Mouse (Mus musculus): ENCODE measurements around the gene Spns2.
"Not testable (repeated sequence)": the region's sequence is repeated elsewhere in the genome, so short reads cannot be mapped to it uniquely, and the experiment has no call there.

Spns2 gene

DNA sequence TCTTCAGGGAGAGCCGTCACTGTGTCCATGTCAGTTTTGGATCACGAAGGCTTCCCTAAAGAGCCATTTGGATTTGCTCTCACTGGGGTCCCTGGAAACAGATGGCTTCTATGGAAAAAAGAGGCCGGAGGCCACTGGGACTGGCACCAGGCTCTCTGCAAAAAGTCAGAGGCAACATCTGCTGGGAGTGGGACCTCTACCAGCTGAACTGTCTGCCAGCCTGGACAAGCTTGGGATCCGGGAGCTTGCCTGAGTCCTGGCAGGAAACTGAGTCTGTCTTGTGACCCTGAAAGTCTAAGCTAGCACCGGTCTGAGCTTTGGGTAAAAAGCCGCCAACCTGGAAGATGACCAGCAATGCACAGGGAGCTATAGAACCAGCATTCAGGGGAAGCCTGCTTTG is 18.3 kb downstream of the Spns2 start:
- DNase-seq (ENCODE audit: low spot score), result no peak

DNA sequence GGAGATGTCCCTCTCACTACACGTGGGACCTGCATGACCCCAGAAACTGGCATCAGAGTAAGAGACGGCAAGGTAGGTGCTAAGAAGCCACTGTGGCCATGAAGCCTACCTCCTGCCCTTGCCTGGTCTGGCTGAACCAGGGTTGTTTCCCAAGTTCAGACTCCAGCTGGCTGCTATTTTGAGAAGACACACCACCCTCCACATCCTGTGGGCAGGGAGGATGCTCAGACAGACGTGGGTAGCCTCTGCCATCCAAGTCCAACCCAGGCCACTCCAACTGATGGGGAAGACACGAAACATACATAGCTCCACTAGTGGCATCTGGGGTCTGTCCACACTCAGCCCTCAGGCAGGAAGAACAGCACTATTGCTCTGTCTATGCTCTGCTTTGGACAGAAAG is 19.7 kb downstream of the Spns2 start:
- no peak for DNase-seq (ENCODE audit: low spot score)

DNA sequence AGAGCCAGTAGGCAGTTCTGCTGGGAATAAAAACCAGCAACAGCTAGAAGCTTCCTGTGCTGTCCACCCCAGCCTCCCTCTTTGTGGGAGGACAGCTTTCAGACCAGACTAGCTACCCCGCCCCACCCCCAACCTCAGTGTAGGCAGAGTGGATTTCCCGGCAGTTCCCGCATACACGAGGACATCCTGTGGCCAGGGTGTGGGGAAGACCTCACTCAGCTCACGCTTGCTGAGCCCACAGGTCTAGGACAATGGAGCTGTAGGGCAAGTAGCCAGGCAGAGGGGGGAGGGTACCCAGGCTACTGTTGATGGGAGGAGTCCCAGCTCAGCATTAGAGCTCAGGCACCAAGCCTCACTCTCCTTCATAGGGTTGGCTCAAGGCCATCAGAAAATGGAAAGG is 20.5 kb downstream of the Spns2 start:
- DNase-seq (ENCODE audit: low spot score), result no peak

DNA sequence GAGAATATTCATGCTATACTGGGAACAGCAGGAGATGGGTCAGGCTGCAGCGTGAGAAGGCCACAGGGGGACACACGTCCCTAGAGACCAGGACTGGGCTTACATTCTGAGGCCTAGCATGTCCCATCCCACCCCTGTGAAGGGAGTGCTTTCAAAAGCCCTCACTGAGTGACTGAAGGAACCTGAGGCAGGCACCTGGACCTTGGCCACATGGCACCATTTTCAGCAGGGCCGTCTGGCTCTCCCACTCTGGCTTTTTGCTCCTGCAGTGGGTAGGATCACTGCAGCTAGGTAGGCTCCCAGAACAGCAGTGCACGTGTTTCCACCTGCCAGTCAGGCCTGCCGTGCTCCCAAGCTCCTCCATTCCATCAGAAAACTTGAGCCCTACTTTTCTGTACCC is 21.2 kb downstream of the Spns2 start:
- no peak for DNase-seq (ENCODE audit: low spot score)

- no peak for DNase-seq (ENCODE audit: low spot score)
These were observed 22.8 kb downstream of the Spns2 start for GRCm38 (mm10) chr11:72466694-72467507.

DNA sequence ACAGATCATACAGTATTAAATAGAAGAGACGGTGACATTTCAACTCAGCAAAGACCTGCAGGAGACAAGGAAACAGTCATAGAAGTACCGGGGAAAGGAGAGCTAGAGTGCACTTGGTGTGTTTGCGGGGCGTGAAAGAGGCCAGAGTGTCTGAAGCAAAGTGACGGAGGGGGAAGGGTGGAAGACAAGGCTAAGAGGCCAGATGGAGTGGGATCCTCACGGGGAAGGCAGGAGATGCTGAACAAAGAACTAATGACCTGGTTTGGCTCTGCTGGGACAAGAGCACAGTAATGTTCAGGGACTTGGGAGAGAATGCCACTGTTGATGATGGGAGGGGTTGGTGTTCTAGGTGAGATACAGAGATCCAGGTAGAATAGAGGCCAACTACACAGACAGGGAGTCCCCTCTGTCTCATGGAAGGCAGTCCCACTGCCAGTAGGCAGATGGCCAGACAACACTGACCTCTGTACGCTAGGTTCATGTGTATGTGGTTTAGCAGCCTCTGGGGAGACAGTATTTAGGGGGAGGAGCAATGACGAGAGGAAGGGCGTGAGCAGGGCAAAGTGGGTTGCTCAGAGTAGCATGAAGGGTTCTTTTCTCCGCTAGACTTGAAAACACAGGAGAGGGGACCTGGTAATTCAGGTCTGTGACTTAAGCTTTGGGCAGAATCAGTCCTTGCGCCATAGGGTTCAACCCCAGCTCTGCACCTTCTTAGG is 23.6 kb downstream of the Spns2 start:
- DNase-seq (ENCODE audit: low spot score), result no peak

DNA sequence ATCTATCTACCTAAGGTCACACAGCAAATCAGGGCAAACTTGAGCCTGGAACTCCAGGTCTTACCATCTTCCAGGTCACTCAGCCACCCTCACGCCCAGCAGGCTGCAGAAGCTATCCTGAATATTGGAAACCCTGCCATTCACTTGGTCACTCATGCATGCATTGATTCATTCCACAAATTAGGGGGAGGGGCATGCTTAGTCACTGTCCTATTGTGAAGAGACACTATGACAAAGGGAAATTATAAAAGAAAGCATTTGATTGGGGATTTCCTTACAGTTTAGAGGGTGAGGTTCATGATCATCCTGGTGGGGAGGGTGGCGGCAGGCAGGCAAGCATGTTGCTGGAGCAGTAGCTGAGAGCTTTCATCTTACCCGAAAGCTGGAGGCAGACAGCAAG is 24.9 kb downstream of the Spns2 start:
- no peak for DNase-seq (ENCODE audit: low spot score)

GRCm38 (mm10) chr11:72461500-72461981 is 28.2 kb downstream of the Spns2 start:
- no peak for DNase-seq (ENCODE audit: low spot score)

GRCm38 (mm10) chr11:72458502-72458901 is 31.2 kb downstream of the Spns2 start:
- DNase-seq (ENCODE audit: low spot score), result no peak

DNA sequence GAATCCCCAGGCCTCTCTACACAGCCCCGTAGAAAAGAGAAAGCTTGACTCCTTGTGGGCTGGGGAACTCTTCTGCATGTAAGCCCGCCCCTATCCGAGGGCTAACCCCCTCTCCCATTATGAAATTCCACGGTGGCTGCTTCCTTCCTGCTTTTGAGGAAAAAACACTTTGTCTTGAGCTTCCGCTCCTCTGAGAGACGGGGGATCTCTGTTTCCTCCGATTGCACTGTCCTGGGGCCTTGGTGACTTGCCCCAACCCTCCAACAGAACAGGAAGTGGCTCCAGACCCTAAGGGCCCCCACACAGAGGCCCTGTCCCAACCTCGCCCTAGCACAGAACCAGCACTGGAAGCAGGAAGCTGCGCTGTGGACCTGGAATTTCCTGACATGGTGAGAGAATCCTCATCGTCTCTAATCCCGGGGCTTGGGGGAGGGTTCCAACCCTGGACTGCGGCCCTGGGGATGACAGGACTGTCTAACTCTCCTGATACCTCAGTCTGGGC is 31.7 kb downstream of the Spns2 start:
- DNase-seq (ENCODE audit: low spot score), result no peak

DNA sequence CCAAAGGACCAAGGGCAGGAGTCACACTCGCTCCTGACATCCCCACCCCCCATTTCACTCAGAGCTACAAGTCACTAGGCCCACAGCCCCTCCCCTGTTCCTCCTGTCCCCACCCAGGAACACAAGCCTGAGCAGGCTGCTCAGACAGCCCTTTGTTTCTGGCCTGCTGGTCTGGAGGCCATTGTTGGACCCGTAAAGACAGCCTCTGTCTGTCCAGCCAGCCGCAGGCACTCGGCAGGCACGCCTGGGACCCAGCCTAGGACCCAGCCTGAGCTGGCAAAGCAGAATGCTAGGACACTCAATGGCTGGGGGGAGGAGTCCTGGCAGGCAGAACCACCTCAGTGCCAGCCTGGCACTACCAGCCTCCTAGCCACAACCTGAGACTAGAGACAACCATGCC is 34.0 kb downstream of the Spns2 start:
- no peak for DNase-seq (ENCODE audit: low spot score)

- no peak for DNase-seq (ENCODE audit: low spot score)
These were observed 36.4 kb downstream of the Spns2 start for GRCm38 (mm10) chr11:72453105-72453953.

- no peak for DNase-seq (ENCODE audit: low spot score)
These were observed 37.5 kb downstream of the Spns2 start for GRCm38 (mm10) chr11:72452140-72452665.

DNA sequence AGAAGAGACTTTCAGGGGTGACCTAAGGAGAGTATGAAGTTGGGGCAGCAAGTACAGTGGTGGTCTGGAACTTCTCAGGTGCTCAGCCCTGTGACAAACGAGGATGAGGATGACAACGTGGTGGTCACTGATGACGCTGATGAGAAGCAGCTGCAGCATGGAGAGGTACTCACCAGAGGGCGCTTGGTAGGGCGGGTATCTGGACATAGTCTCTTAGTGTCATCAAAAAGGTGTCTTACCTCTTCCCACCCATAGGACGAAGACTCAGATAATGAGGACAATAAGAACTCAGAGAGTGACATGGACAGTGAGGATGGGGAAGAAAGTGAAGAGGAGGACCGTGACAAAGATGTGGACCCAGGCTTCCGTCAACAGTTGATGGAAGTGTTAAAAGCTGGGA is 42.2 kb downstream of the Spns2 start:
- DNase-seq (ENCODE audit: low spot score), result no peak

DNA sequence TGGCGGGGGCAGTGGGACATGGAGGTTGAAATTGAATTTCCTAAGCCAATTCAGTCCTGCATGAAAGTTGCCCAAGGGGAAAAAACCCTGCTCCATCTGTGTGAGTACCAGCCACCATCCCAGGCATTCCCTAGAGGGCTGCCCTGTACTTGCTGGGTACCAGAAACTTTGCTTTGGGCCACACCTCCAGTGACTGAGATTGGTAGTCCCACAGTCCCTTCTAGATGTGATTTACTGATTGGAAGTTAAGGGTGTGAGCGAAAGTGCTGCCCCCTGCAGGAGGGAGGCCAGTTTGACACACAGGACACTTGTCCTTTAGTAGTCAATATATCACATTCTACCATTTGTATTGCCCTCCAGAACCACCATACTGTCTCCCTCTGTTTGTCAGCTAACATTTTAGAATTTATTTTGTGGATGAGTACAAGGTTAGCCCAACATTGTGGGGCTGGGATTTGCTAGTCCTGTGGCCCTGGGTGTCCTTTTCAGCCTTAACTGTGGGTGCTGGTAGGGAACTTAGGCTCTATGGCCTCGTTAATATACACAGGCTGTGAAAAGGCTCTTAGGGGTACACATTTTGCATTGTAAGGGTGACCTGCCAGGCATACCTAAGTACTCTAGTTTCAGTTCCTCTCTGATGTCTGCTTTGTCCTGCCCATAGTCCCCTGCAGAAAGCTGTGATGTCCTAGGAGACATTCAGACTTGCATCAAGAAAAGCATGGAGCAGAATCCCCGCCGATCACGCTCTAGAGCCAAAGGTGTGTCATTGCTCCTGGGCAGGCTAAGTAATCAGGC is 43.2 kb downstream of the Spns2 start:
- no peak for DNase-seq (ENCODE audit: low spot score)

GRCm38 (mm10) chr11:72440965-72441664 is 48.6 kb downstream of the Spns2 start, which contains the start of gene Mybbp1a:
Gene Mybbp1a (plus strand): TSS chr11:72441355.
- peak; percentile 95 for DNase-seq (ENCODE audit: low spot score)

DNA sequence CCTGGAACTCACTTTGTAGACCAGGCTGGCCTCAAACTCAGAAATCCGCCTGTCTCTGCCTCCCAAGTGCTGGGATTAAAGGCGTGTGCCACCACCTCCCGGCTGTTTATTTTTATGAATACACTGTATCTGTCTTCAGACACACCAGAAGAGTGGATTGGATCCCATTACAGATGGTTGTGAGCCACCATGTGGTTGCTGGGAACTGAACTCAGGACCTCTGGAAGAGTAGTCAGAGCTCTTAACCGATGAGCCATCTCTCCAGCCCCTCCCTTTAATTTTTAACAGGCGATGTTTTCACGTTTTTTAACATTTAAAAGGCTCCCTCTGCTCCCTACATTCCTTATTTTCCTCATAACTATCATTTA is 49.1 kb downstream of the Spns2 start:
- DNase-seq (ENCODE audit: low spot score), result not testable (repeated sequence)

DNA sequence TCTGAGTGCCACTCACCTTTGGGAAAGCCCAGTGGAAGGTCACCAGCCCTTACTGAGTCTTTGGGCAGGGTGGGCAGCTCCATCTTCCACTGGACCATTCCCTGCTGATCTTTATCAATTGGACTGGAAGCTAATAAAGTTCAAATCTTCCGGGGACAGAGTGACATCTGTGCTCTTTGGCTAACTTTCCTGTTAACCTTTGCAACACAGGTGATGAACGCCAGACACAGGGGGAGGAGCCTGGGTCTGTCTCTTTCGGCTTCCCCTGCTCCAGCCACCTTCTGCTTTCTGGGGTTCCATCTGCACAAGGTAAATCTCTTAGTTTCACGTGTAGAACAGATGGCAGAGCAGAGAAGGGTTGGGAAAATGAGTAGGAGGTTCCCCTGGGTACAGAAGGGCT is 51.3 kb downstream of the Spns2 start:
- DNase-seq (ENCODE audit: low spot score), result no peak

- no peak for DNase-seq (ENCODE audit: low spot score)
These were observed 52.7 kb downstream of the Spns2 start for GRCm38 (mm10) chr11:72436756-72437650.
